Mouse (Mus musculus) thymus, adult 2 months (tissue): Measurements from ENCODE around the gene Skap1. TPM values are rescaled to one million over a fixed set of nuclear protein-coding genes. Genes with fewer than 3 reads are reported as not detected.
A peak's percentile ranks its signal among the peaks of the same experiment; 100 is the strongest.

Source experiments
- DNase-seq: peaks from one replicate; pipeline ENCODE4 v3.0.0; 2021
- H3K27ac ChIP-seq: fragments of 200-500 bp; 2 replicates; pipeline ENCODE4 v1.5.1; 2012; ENCODE audit warnings: low read length, control low read depth; ENCODE audit not compliant: control insufficient read depth, insufficient read depth
- H3K27me3 ChIP-seq: fragments of 200-500 bp; 2 replicates; pipeline ENCODE4 v1.6.1; 2012; ENCODE audit warnings: mild to moderate bottlenecking, low read length, moderate library complexity, mixed read lengths; ENCODE audit not compliant: control insufficient read depth, insufficient read depth
- H3K36me3 ChIP-seq: fragments of 200-500 bp; 2 replicates; pipeline ENCODE4 v1.6.1; 2012; ENCODE audit warnings: mild to moderate bottlenecking, low read length, moderate library complexity; ENCODE audit not compliant: control insufficient read depth, insufficient read depth
- H3K4me1 ChIP-seq: fragments of 200-500 bp; replicated peaks from 2 replicates; pipeline ENCODE4 v1.6.1; 2012; ENCODE audit warnings: low read length; ENCODE audit not compliant: control insufficient read depth, insufficient read depth
- H3K4me3 ChIP-seq: fragments of 200-500 bp; 2 replicates; pipeline ENCODE4 v1.5.1; 2012; ENCODE audit warnings: mild to moderate bottlenecking, low read length, control low read depth, moderate library complexity; ENCODE audit not compliant: control insufficient read depth, insufficient read depth
- CTCF ChIP-seq: fragments of 200-500 bp; IDR thresholded peaks from 2 replicates; pipeline ENCODE4 v1.5.1; 2012; ENCODE audit warnings: mild to moderate bottlenecking, control low read depth, low read length, moderate library complexity, borderline replicate concordance; ENCODE audit not compliant: control insufficient read depth, poor library complexity, insufficient read depth; ENCODE audit errors: extremely low read depth
- POLR2A ChIP-seq: fragments of 200-500 bp; IDR thresholded peaks from 2 replicates; pipeline ENCODE4 v1.6.1; 2012; ENCODE audit warnings: mild to moderate bottlenecking, low read length, control low read depth, moderate library complexity; ENCODE audit not compliant: control insufficient read depth, poor library complexity, insufficient read depth; ENCODE audit errors: extremely low read depth
- WGBS: fragments of 180-500 bp; shearing (Covaris S2); methylation state at CpG from one replicate; pipeline ENCODE4 v1.1.7; 2018; 5-methylcytosine and 5-hydroxymethylcytosine counted together
- polyA plus RNA-seq: library from polyadenylated mRNA; depleted of rRNA; stranded (reverse); fragments of >200 nt; gene quantifications from 2 replicates; pipeline ENCODE4 v1.2.3, GENCODE M21; 2012

Skap1 gene
- polyA plus RNA-seq, 1 experiment, result 205 TPM

DNA sequence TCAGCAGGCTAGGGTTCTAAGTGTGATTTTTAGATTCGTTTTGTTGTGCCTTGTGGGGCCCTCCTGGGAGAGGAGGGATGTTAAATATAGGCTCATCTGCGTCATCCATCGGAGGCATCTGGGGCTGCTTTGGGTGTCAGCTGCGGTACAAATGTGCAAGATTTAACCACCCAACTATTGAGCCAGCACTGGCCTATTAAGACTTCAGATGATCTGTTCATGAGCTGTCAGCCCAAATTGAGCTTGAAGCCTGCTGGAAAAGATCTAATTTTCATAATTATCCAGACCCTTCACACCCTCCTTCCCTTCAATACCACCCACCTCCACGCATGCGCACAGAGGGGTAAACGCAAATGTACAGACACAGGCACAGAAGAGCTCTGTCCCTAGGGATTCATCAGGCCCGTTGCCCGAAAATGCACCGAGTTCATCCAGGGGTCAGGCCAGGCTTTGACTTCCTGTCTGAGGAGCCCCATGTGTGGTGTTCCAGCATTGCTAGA lies 181.2 kb downstream of the Skap1 start:
- TF ChIP-seq CTCF (no peak), POLR2A (no peak)
- DNase-seq, result no peak
- H3K36me3 ChIP-seq, result no peaks in the 10 kb centered on the region
- H3K27ac ChIP-seq, result no peak overlapping the region
- H3K4me1 ChIP-seq, result peaks cover 8% of the 10 kb centered on the region; the same call in 1 of the 2 replicates
- 94% methylated on average over 10 of the region's 10 CpGs for WGBS
- H3K27me3 ChIP-seq, result no peaks in the 10 kb centered on the region
- no peak overlapping the region for H3K4me3 ChIP-seq

DNA sequence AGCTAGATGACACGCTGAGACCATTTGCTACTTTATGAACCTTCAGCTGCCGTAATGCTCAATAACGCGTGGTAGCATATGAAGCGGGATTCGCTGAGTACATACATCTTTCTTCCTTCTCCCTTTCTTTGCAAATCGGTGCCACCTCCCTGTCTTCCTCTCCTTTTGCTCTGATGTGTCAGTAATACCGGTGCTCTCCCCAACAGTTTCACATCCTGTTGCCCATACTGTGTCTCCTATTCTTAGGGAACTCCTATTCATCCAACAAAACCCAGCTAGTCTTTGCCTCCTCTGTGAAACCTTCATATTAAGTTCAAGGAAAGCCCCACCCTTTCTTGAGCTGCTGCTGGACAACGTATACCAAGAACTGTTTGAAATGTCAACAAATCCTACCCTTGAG lies 187.5 kb downstream of the Skap1 start:
- Histone ChIP-seq H3K4me1 (no peaks in the 10 kb centered on the region), H3K4me3 (no peak overlapping the region), H3K36me3 (peaks cover 5% of the 10 kb centered on the region; the same call in 1 of the 2 replicates), H3K27ac (no peak overlapping the region), H3K27me3 (no peaks in the 10 kb centered on the region)
- TF ChIP-seq CTCF (no peak), POLR2A (no peak)
- no peak for DNase-seq
- WGBS, result 90% methylated on average over 9 of the region's 9 CpGs

DNA sequence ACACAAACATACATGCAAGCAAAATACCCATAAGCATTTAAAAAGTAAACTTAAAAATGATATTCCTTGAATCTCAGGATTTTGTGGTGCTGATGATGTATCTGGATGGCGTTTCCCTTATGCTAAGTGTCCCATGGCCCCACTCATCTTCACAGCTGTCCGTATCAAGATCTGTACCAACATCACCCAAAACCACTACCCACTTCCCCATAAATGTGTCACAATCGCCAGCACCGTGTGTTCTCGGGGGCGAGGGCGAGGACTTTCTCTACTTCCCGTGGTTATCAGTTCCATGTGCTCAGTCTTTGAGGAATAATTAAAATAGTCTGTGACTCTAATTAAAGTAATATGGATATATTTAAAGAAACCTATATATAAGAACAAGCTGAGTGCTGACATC lies 189.5 kb downstream of the Skap1 start:
- DNase-seq, result no peak
- TF ChIP-seq CTCF (no peak), POLR2A (no peak)
- Histone ChIP-seq H3K4me3 (no peak overlapping the region), H3K27ac (no peak overlapping the region), H3K36me3 (peaks cover 5% of the 10 kb centered on the region; the same call in 1 of the 2 replicates), H3K27me3 (no peaks in the 10 kb centered on the region), H3K4me1 (no peaks in the 10 kb centered on the region)
- 28% methylated on average over 8 of the region's 8 CpGs for WGBS

DNA sequence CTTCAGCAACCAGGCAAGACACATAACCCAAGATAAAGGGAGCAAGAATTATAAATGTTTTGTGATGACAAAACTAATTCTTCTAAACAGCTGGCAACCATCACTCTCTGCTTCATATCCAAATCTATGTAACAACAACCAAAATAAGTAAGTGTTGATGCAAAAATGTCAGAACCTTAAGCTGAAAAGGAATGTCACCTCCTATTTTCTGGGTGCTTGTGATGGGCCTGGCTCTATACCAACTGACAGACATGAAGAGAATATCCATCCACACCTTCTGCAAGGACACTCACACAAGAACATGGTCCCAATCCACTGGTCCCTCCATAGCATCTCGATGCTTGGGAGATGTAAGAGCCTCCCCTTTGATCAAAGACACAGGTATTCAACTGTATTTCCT lies 194.0 kb downstream of the Skap1 start:
- no peak for DNase-seq
- H3K27me3 ChIP-seq, result no peaks in the 10 kb centered on the region
- no peaks in the 10 kb centered on the region for H3K4me1 ChIP-seq
- no peaks in the 10 kb centered on the region for H3K36me3 ChIP-seq
- H3K27ac ChIP-seq, result no peak overlapping the region
- WGBS, result 96% methylated on average over 1 of the region's 1 CpGs
- no peak for TF ChIP-seq POLR2A
- no peak for TF ChIP-seq CTCF
- no peak overlapping the region for H3K4me3 ChIP-seq

DNA sequence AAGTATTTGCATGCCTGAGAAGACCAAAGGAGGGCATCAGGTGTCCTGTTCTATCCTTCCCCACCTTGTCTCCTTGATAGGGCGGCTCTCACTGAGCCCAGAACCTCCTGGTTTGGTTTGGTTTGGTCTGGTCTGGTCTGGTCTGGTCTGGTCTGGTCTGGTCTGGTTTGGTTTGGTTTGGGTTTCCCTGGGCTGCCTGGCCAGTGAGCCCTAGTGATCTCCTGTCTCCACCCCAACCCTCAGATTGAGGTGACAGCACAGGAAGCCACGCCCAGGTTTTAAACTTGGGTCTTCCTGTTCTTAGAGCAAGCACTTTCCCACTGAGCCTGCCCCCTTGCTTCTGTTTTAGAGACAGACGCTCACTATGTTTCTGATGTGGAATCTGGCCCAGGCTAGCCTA lies 202.5 kb downstream of the Skap1 start:
- Histone ChIP-seq H3K27ac (no peak overlapping the region), H3K4me1 (peaks cover 6% of the 10 kb centered on the region), H3K36me3 (no peaks in the 10 kb centered on the region), H3K4me3 (no peak overlapping the region), H3K27me3 (no peaks in the 10 kb centered on the region)
- 41% methylated on average over 3 of the region's 3 CpGs for WGBS
- peak; percentile 35 for DNase-seq
- no peak for TF ChIP-seq POLR2A
- no peak for TF ChIP-seq CTCF

DNA sequence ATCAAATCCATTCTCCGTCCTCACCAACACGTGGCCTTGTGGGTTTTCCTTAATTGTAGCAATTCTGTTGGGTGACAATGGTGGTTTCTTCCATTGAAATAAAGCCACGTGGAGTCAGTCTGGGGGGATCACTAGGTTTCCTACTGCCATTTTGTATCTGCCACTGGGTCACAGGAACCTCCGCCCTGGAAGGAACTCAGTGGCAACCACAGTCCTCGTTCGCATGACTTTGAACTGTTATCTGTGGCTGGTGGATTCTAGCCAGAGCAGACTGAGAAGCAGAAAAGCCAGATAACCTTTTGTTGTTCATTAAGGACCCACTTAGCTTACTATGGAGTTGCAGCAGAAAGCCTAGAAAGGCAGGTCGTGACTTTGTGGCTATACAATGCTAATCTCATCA lies 204.0 kb downstream of the Skap1 start:
- Histone ChIP-seq H3K4me3 (no peak overlapping the region), H3K36me3 (no peaks in the 10 kb centered on the region), H3K27me3 (no peaks in the 10 kb centered on the region), H3K4me1 (peaks cover 6% of the 10 kb centered on the region), H3K27ac (no peak overlapping the region)
- DNase-seq, result no peak
- TF ChIP-seq CTCF (no peak), POLR2A (no peak)
- WGBS, result 58% methylated on average over 7 of the region's 7 CpGs

DNA sequence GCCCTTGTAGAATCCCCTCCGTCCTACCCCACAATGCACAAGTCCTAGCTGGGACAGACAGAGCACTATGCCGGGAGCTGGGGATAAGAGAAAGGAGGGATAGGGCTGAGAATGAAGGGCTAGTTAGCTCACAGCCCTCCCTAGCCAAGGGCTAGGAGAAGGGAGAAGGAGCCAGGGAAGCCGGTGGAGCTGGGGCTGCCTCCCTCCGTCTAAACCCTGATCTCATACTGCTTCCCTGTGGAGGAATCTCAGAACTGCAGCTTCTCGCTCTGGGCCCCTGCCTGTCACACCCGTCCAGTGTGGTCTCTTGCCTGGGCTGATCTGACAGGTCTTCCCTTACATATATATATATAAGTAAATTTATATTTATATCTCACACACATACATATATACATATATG lies 209.4 kb downstream of the Skap1 start:
- TF ChIP-seq POLR2A (no peak), CTCF (no peak)
- no peak for DNase-seq
- H3K27me3 ChIP-seq, result no peaks in the 10 kb centered on the region
- 0 out of 2 replicates have a peak, but pooled peaks cover 2% of the 10 kb centered on the region for H3K4me1 ChIP-seq
- peaks cover 22% of the 10 kb centered on the region for H3K36me3 ChIP-seq
- 66% methylated on average over 6 of the region's 6 CpGs for WGBS
- H3K4me3 ChIP-seq, result no peak overlapping the region
- H3K27ac ChIP-seq, result no peak overlapping the region
